Mouse (Mus musculus) midbrain, embryonic 16.5 days (tissue): ENCODE data around the gene Sco1. TPM values are rescaled to one million over a fixed set of nuclear protein-coding genes. Genes with fewer than 3 reads are reported as not detected.

Experiments used
- ATAC-seq: fragments of 200-750 bp; cut with Nextera tagmentation; 2 replicates; pipeline ENCODE4 v1.8.0; 2017; ENCODE audit warnings: moderate TSS enrichment
- H3K27ac ChIP-seq: fragments of 300-500 bp; sonication (generic); 2 replicates; pipeline ENCODE4 v1.5.1; 2014; ENCODE audit warnings: mild to moderate bottlenecking, low read length, mixed read lengths
- H3K27me3 ChIP-seq: fragments of 300-500 bp; sonication (generic); 2 replicates; pipeline ENCODE4 v1.6.1; 2014; ENCODE audit warnings: low read depth, low read length, mixed read lengths; ENCODE audit not compliant: control insufficient read depth, insufficient read depth
- H3K36me3 ChIP-seq: fragments of 300-500 bp; sonication (generic); 2 replicates; pipeline ENCODE4 v1.6.1; 2014; ENCODE audit warnings: mild to moderate bottlenecking, low read length, moderate library complexity, mixed read lengths; ENCODE audit not compliant: control insufficient read depth, insufficient read depth
- H3K4me1 ChIP-seq: fragments of 300-500 bp; sonication (generic); 2 replicates; pipeline ENCODE4 v1.6.1; 2014; ENCODE audit warnings: mild to moderate bottlenecking, low read length, mixed read lengths; ENCODE audit not compliant: control insufficient read depth, insufficient read depth
- H3K4me2 ChIP-seq: fragments of 300-500 bp; sonication (generic); 2 replicates; pipeline ENCODE4 v1.6.1; 2014; ENCODE audit warnings: mild to moderate bottlenecking, low read length, mixed read lengths
- H3K4me3 ChIP-seq: fragments of 300-500 bp; sonication (generic); 2 replicates; pipeline ENCODE4 v1.5.1; 2014; ENCODE audit warnings: low read depth, mild to moderate bottlenecking, low read length, moderate library complexity, mixed read lengths
- H3K9ac ChIP-seq: fragments of 300-500 bp; sonication (generic); 2 replicates; pipeline ENCODE4 v1.6.1; 2014; ENCODE audit warnings: low read depth, low read length, mixed read lengths
- H3K9me3 ChIP-seq: fragments of 300-500 bp; sonication (generic); replicated peaks from 2 replicates; pipeline ENCODE4 v1.6.1; 2014; ENCODE audit warnings: mild to moderate bottlenecking, low read length, mixed read lengths; ENCODE audit not compliant: control insufficient read depth, poor library complexity, severe bottlenecking
- WGBS: fragments of 180-500 bp; shearing (Covaris S2); extraction: QIAGEN DNeasy Blood & Tissue Kit; methylation state at CpG from one replicate; pipeline ENCODE4 v1.1.7; 2014; 5-methylcytosine and 5-hydroxymethylcytosine counted together
- polyA plus RNA-seq: library from polyadenylated mRNA; unstranded; fragments of >200 nt; fragmentation: Nextera tagmentation; extraction: Ambion mirVana; gene quantifications from 2 replicates; pipeline ENCODE4 v1.2.1, GENCODE M21; 2015

Gene Sco1
- polyA plus RNA-seq, 1 experiment from 2014 or later = 10.9 TPM

DNA sequence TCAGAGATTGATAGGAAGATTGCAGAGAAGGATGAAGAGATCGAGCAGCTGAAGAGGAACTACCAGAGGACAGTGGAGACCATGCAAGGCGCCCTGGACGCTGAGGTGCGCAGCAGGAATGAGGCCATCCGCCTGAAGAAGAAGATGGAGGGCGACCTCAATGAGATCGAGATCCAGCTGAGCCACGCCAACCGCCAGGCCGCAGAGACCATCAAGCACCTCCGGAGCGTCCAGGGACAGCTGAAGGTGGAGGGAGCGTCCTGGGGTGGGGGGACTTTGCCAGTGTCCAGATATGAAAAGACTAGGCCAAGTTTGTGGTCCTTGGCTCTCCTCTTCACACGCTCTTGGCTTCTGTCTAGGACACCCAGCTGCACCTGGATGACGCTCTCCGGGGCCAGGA lies 46.8 kb downstream of the Sco1 start:
- 95% methylated on average over 16 of the region's 16 CpGs for WGBS
- H3K36me3 ChIP-seq = no peaks in the 10 kb centered on the region
- no peak overlapping the region for H3K4me2 ChIP-seq
- ATAC-seq = no peak
- H3K4me3 ChIP-seq = no peak overlapping the region
- H3K27me3 ChIP-seq = no peaks in the 10 kb centered on the region
- no peak overlapping the region for H3K27ac ChIP-seq
- H3K9ac ChIP-seq = no peak overlapping the region
- no peaks in the 10 kb centered on the region for H3K9me3 ChIP-seq
- H3K4me1 ChIP-seq = no peaks in the 10 kb centered on the region

DNA sequence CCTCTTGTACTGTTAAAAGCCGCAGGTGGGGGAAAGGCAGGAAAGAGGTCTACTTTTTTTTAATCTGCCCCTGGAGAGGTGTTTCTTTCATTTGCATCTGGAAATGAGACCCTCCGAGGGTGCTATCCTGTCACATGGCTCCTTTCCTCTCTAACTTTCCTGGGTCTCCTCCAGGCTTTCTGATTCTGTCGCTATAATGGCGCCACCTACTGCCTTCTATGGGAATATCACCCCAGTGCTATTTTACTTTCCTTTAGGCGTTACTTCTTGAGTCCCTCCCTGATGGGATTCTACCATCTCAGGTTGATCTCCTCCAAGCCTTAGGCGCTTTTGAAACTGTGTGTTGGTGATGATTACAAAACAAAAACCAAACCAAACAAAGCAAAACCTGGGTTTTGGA lies 47.7 kb downstream of the Sco1 start:
- Histone ChIP-seq H3K4me3 (no peak overlapping the region), H3K36me3 (no peaks in the 10 kb centered on the region), H3K27me3 (no peaks in the 10 kb centered on the region), H3K4me2 (no peak overlapping the region), H3K27ac (no peak overlapping the region), H3K4me1 (no peaks in the 10 kb centered on the region), H3K9me3 (no peaks in the 10 kb centered on the region), H3K9ac (no peak overlapping the region)
- ATAC-seq = no peak
- 41% methylated on average over 6 of the region's 6 CpGs for WGBS

DNA sequence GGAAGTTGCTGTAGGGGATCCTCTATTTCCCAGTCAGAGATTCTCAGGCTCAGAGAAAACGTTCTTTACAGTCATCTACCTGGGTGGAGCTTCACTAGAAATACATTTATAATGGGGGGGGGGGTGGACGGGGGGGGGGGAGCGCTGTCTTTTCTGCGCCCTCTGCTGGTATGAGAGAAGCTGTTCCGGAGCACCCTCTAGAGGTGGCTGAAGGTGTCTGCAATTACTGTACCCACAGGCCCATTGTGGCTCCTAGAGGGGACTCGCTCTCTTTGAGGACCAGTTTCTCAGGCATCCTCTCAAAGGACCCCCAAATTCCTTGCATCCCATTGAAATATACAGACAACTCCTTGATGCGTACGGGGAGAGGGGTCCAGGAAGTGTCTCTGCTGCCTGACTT lies 49.2 kb downstream of the Sco1 start:
- H3K27ac ChIP-seq = no peak overlapping the region
- no peaks in the 10 kb centered on the region for H3K4me1 ChIP-seq
- no peaks in the 10 kb centered on the region for H3K9me3 ChIP-seq
- no peak overlapping the region for H3K9ac ChIP-seq
- H3K27me3 ChIP-seq = no peaks in the 10 kb centered on the region
- WGBS = 24% methylated on average over 8 of the region's 8 CpGs
- H3K4me2 ChIP-seq = no peak overlapping the region
- no peak overlapping the region for H3K4me3 ChIP-seq
- no peaks in the 10 kb centered on the region for H3K36me3 ChIP-seq
- no peak for ATAC-seq

DNA sequence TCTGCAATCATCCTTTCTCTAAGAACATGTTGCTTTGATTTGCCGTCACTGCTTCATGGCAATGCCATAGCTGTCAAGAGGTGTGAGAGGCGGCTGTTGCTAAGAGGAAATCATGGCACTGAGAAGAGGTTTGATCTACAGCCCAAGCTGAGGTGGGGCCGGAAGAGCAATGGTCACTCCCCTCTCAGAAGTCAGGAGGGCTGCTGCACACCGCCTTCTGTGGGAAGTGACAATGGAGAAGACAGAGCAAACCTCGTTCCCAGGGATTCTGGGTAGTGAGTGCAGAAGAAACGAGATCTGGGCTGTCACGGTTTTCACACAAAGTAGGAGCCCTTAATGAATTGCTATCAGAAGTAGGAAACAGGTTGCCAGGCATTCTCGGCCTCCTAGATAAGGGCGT lies 50.8 kb downstream of the Sco1 start:
- no peaks in the 10 kb centered on the region for H3K4me1 ChIP-seq
- no peak overlapping the region for H3K4me3 ChIP-seq
- no peak overlapping the region for H3K27ac ChIP-seq
- H3K9ac ChIP-seq = no peak overlapping the region
- H3K4me2 ChIP-seq = no peak overlapping the region
- H3K36me3 ChIP-seq = no peaks in the 10 kb centered on the region
- H3K27me3 ChIP-seq = no peaks in the 10 kb centered on the region
- no peaks in the 10 kb centered on the region for H3K9me3 ChIP-seq
- ATAC-seq = no peak
- WGBS = 84% methylated on average over 9 of the region's 9 CpGs

DNA sequence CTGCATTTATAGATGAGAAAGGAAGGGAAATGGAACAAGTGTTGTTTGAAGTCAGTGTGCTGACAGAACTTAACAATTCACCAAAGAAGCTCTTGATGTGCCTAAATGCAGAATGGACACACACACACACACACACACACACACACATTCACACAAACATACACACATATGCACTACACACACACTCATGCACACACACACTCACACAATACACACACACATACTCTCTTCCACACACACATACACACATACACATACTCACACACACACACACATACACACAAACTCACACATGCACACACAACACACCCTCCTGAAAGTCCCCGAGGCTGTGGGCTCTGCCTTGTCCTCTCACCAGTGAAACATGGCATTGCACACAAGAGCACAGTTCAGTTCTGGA lies 51.8 kb downstream of the Sco1 start:
- ATAC-seq = no peak

DNA sequence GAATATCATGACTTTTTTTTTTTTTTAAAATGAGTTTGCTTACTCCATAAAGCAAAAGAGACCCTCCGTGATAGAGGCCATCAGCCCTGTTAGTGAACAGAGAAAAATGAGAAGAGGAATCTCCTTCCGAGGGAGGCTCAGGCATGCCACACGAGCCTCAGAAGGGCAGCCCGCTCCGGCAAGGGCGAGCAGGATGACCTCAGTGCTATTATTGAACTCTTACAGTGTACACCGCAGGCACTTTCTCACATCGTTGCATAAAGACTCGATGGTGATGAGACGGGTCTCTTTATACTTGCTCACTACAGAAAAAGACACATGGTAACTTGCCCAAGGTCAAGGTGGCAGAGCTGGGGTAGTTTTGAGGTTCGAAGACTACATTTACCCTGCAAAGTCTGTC lies 52.2 kb downstream of the Sco1 start:
- H3K4me1 ChIP-seq = no peaks in the 10 kb centered on the region
- WGBS = 67% methylated on average over 11 of the region's 11 CpGs

More for the DNA sequence above, 51.8 kb downstream of the Sco1 start:
- no peaks in the 10 kb centered on the region for H3K27me3 ChIP-seq
- no peak overlapping the region for H3K4me3 ChIP-seq
- no peaks in the 10 kb centered on the region for H3K36me3 ChIP-seq
- no peaks in the 10 kb centered on the region for H3K9me3 ChIP-seq
- no peak overlapping the region for H3K27ac ChIP-seq
- H3K4me1 ChIP-seq = no peaks in the 10 kb centered on the region
- WGBS = 85% methylated on average over 1 of the region's 1 CpGs
- H3K9ac ChIP-seq = no peak overlapping the region
- no peak overlapping the region for H3K4me2 ChIP-seq

DNA sequence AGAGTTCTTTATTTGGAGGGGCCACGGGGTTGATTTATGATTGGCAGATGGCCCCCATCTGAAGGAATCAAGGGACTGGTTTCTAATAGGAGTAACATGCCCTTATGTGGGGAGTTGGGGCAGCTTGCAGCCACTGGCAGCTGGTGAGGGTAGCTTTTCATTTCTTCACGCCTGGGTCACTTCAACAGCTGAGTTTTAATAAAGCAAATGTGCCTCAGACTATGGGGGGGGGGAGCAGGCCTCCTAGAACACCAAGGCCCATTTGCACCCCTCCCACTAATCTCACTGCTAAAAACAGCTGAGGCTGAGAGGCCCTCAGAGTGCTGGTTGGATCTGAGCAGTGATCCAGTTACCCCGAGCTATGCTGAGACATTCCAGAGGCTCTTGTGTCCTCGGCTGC lies 53.2 kb downstream of the Sco1 start:
- Histone ChIP-seq H3K27me3 (no peaks in the 10 kb centered on the region), H3K27ac (no peak overlapping the region), H3K36me3 (no peaks in the 10 kb centered on the region), H3K4me1 (no peaks in the 10 kb centered on the region), H3K4me3 (no peak overlapping the region), H3K4me2 (no peak overlapping the region), H3K9me3 (no peaks in the 10 kb centered on the region), H3K9ac (no peak overlapping the region)
- 46% methylated on average over 4 of the region's 4 CpGs for WGBS
- ATAC-seq = no peak

More for the DNA sequence above, 52.2 kb downstream of the Sco1 start:
- H3K4me2 ChIP-seq = no peak overlapping the region
- no peaks in the 10 kb centered on the region for H3K27me3 ChIP-seq
- no peaks in the 10 kb centered on the region for H3K9me3 ChIP-seq
- no peak overlapping the region for H3K9ac ChIP-seq
- no peak for ATAC-seq
- no peak overlapping the region for H3K4me3 ChIP-seq
- no peak overlapping the region for H3K27ac ChIP-seq
- H3K36me3 ChIP-seq = no peaks in the 10 kb centered on the region

DNA sequence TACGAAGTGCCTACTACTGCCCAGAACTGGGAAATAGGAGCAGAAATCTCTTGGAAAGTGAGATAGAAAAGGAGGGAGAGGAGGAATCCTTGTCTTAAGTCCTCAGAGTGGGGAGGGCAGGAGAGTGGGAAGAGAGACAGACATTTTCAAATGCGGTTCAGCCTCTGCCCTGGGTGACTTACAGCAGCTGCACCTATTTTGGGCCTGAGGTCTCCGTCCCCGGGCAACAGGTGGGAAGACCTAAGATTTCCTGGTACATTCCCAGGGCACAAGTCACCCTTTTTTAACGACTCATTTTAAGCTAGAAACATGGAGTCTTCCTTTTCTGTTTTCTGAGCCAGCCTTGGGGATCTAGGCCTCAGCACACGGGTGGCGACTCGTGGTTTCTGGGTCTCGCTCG lies 54.5 kb downstream of the Sco1 start:
- Histone ChIP-seq H3K9me3 (no peaks in the 10 kb centered on the region), H3K4me3 (no peak overlapping the region), H3K27me3 (no peaks in the 10 kb centered on the region), H3K4me2 (no peak overlapping the region), H3K9ac (no peak overlapping the region), H3K36me3 (no peaks in the 10 kb centered on the region), H3K27ac (no peak overlapping the region), H3K4me1 (no peaks in the 10 kb centered on the region)
- 84% methylated on average over 10 of the region's 10 CpGs for WGBS
- no peak for ATAC-seq

DNA sequence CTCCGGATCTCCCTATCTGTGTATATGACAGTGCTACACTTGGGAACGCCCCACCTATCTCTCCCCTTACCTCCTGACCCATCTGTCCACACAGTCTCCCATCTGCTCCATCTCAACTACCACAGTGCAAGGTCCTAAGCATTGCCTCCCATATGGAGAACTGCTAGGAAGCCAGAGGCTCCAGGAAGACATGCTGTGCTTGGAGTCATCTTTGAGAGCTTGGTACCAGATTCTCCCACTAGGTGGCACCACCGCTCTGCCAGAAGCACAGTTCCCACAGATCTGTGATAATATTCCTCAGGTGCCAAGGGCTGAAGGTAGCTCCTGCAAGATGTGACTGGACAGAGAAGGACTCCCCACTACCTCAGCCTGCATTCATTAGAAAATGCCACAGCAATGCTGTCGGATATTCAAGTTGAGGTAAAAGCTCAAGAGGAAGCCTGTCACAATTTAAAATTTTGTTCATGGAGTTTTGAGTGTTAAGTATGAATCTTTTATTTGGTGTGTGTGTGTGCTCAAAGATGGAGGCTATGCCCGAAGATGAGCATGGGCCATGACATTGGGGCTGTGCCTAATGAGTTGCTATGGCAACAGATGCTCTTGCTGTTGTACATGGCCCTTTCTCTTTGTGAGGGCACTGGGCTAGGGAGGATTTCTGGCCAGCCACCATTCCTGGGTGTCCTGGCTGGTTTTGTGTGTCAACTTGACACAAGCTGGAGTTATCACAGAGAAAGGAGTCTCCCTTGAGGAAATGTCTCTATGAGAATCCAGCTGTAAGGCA lies 57.9 kb downstream of the Sco1 start:
- 33% methylated on average over 5 of the region's 5 CpGs for WGBS

More for the DNA sequence above, 57.9 kb downstream of the Sco1 start:
- Histone ChIP-seq H3K4me1 (no peaks in the 10 kb centered on the region), H3K36me3 (no peaks in the 10 kb centered on the region), H3K27ac (no peak overlapping the region), H3K9me3 (no peaks in the 10 kb centered on the region), H3K4me3 (no peak overlapping the region), H3K27me3 (no peaks in the 10 kb centered on the region), H3K4me2 (no peak overlapping the region), H3K9ac (no peak overlapping the region)
- ATAC-seq = peak; percentile 58
